24 mouse cellular contexts compared by ENCODE assay signal in the genomic region with DNA sequence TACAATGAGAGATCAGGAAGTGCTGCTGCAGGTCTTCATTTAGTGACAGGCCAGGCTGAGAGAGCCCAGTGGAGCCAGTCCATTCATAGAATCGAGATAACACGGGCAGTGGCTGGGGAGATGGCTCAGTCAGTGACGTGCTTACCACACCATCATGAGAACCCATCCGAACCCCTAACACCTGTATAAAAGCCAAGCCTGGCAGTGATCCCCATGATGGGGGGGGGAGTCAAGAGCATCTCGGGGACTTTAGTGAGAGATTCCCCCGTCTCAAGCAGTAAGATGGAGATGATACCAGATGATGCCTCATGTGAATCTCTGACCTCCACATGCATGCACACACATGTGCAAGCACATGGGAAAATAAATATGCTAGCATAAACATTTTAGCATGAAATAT.
DNase-seq lines count a peak whose midpoint lies in the region; ATAC-seq lines count a peak whose summit lies in the region.
"Had no signal": no experiment of that assay in that cellular context is flagged by ENCODE, and none has a peak within 500 bp of the region (broad histone marks: within the 10 kb centered on the region; RNA-seq: fewer than 3 reads in every experiment).

No protein-coding gene starts in this region.

- H3K4me1 ChIP-seq in hindbrain, embryonic 16.5 days (ENCODE audit: control insufficient read depth, insufficient read depth, low read depth, low read length), result no peaks in the 10 kb centered on the region
- no peaks in the 10 kb centered on the region for H3K4me1 ChIP-seq in hindbrain, embryonic 13.5 days (replicated peaks)
- H3K4me1 ChIP-seq: embryonic facial prominence, embryonic 10.5 days; embryonic facial prominence, embryonic 12.5 days; forebrain, embryonic 13.5 days; forebrain, embryonic 15.5 days had no signal

- H3K4me2 ChIP-seq in hindbrain, embryonic 16.5 days (ENCODE audit: low read length), result no peak overlapping the region
- H3K4me2 ChIP-seq in hindbrain, embryonic 13.5 days, result no peak overlapping the region
- H3K4me2 ChIP-seq: embryonic facial prominence, embryonic 12.5 days; forebrain, embryonic 13.5 days; forebrain, embryonic 15.5 days had no signal

- peak; percentile 56 to 68 for DNase-seq in cerebellum, postnatal 10 days
- DNase-seq in cerebellum, postnatal 4 days (ENCODE audit: low spot score in 2 of 2), result no peak
- DNase-seq in left cerebral cortex, postnatal 4 days, result peak; percentile 42
- no peak for DNase-seq in left cerebral cortex, postnatal 25 days (ENCODE audit: low spot score in 2 of 2)
- DNase-seq: adrenal gland, adult 8-10 months; adrenal gland, postnatal 14 days; adrenal gland, postnatal 36 days; B cell, adult 2 months; cerebellum, adult 11-12 months; cerebellum, adult 2 months; cerebellum, adult 9-10 months; cerebellum, postnatal 36 days; forebrain, postnatal 0 days had no signal

- H3K27me3 ChIP-seq in hindbrain, embryonic 16.5 days (replicated peaks; ENCODE audit: control insufficient read depth, insufficient read depth, low read length), result no peaks in the 10 kb centered on the region
- no peaks in the 10 kb centered on the region for H3K27me3 ChIP-seq in hindbrain, embryonic 13.5 days
- H3K27me3 ChIP-seq: CH12.LX; embryonic facial prominence, embryonic 12.5 days; forebrain, embryonic 13.5 days; forebrain, embryonic 15.5 days had no signal

- no peaks in the 10 kb centered on the region for H3K36me3 ChIP-seq in hindbrain, embryonic 16.5 days (ENCODE audit: control insufficient read depth, insufficient read depth, low read length)
- no peaks in the 10 kb centered on the region for H3K36me3 ChIP-seq in hindbrain, embryonic 13.5 days
- H3K36me3 ChIP-seq: embryonic facial prominence, embryonic 10.5 days; embryonic facial prominence, embryonic 12.5 days; forebrain, embryonic 15.5 days; G1E had no signal

- H3K27ac ChIP-seq in hindbrain, embryonic 16.5 days (ENCODE audit: low read depth, low read length), result no peak overlapping the region
- H3K27ac ChIP-seq in hindbrain, embryonic 13.5 days, result no peak overlapping the region
- H3K27ac ChIP-seq: embryonic facial prominence, embryonic 10.5 days; embryonic facial prominence, embryonic 12.5 days; forebrain, embryonic 13.5 days; forebrain, embryonic 15.5 days had no signal

- peak; percentile 27; the same call in 1 of the 2 replicates for ATAC-seq in hindbrain, embryonic 16.5 days
- ATAC-seq in hindbrain, embryonic 13.5 days (ENCODE audit: low FRiP score), result no peak
- ATAC-seq: activated CD4-positive, CD25-positive, alpha-beta regulatory T cell, adult 4 months; CD4-positive, CD25-positive, alpha-beta regulatory T cell, adult 4 months; forebrain, embryonic 13.5 days; forebrain, embryonic 15.5 days; forebrain, postnatal 0 days; Patski had no signal

- H3K4me3 ChIP-seq in hindbrain, embryonic 16.5 days (ENCODE audit: low read length), result no peak overlapping the region
- H3K4me3 ChIP-seq in hindbrain, embryonic 13.5 days, result no peak overlapping the region
- H3K4me3 ChIP-seq: embryonic facial prominence, embryonic 10.5 days; embryonic facial prominence, embryonic 12.5 days; forebrain, embryonic 13.5 days; forebrain, embryonic 15.5 days had no signal

- WGBS in hindbrain, embryonic 16.5 days, result 70% methylated on average over 6 of the region's 6 CpGs
- WGBS in hindbrain, embryonic 13.5 days, result 83% methylated on average over 6 of the region's 6 CpGs

- no peaks in the 10 kb centered on the region for H3K9me3 ChIP-seq in hindbrain, embryonic 16.5 days (ENCODE audit: control insufficient read depth, low read length)
- H3K9me3 ChIP-seq in hindbrain, embryonic 13.5 days, result no peaks in the 10 kb centered on the region
- H3K9me3 ChIP-seq: embryonic facial prominence, embryonic 12.5 days; forebrain, embryonic 13.5 days; forebrain, embryonic 15.5 days had no signal

- intact Hi-C loops in left cerebral cortex, postnatal 4 days (cut with DNase I), result no loop called here
- intact Hi-C loops in left cerebral cortex, postnatal 25 days (cut with DNase I), result no loop called here

- no peak overlapping the region for H3K9ac ChIP-seq in hindbrain, embryonic 16.5 days (ENCODE audit: low read depth, low read length)
- no peak overlapping the region for H3K9ac ChIP-seq in hindbrain, embryonic 13.5 days
- H3K9ac ChIP-seq: embryonic facial prominence, embryonic 12.5 days; forebrain, embryonic 13.5 days; forebrain, embryonic 15.5 days; forebrain, postnatal 0 days had no signal

Comparison
In these comparisons a context has a peak if more than half of its experiments do, and no peak if none do; other contexts are left out.
1. DNase-seq: peak in cerebellum, postnatal 10 days (2 of 2) and left cerebral cortex, postnatal 4 days (single experiment); none in cerebellum, postnatal 4 days (0 of 2) and left cerebral cortex, postnatal 25 days (0 of 2).